Mouse (Mus musculus) stomach, embryonic 14.5 days (tissue): ENCODE data around the gene Gucd1. TPM values are rescaled to one million over a fixed set of nuclear protein-coding genes. Genes with fewer than 3 reads are reported as not detected.
A peak's percentile ranks its signal among the peaks of the same experiment; 100 is the strongest.

Source experiments
- ATAC-seq: fragments of 200-750 bp; cut with Nextera tagmentation; 2 replicates; pipeline ENCODE4 v1.8.0; 2017; ENCODE audit warnings: low read depth, moderate TSS enrichment; ENCODE audit not compliant: insufficient number of reproducible peaks, insufficient read depth, low FRiP score
- H3K27ac ChIP-seq: fragments of 300-500 bp; sonication (generic); 2 replicates; pipeline ENCODE4 v1.5.1; 2014; ENCODE audit warnings: mild to moderate bottlenecking, low read length, moderate library complexity, mixed read lengths
- H3K27me3 ChIP-seq: fragments of 300-500 bp; sonication (generic); 2 replicates; pipeline ENCODE4 v1.6.1; 2014; ENCODE audit warnings: low read length, control low read depth, mixed read lengths; ENCODE audit not compliant: control insufficient read depth, insufficient read depth
- H3K36me3 ChIP-seq: fragments of 300-500 bp; sonication (generic); 2 replicates; pipeline ENCODE4 v1.6.1; 2014; ENCODE audit warnings: mild to moderate bottlenecking, control low read depth, low read length, moderate library complexity, mixed read lengths; ENCODE audit not compliant: control insufficient read depth, insufficient read depth
- H3K4me1 ChIP-seq: fragments of 300-500 bp; sonication (generic); 2 replicates; pipeline ENCODE4 v1.6.1; 2014; ENCODE audit warnings: low read length, control low read depth, mixed read lengths; ENCODE audit not compliant: control insufficient read depth, insufficient read depth
- H3K4me2 ChIP-seq: fragments of 300-500 bp; sonication (generic); replicated peaks from 2 replicates; pipeline ENCODE4 v1.6.1; 2014; ENCODE audit warnings: low read depth, low read length, control low read depth
- H3K4me3 ChIP-seq: fragments of 300-500 bp; sonication (generic); 2 replicates; pipeline ENCODE4 v1.5.1; 2014; ENCODE audit warnings: low read depth, low read length, control low read depth
- H3K9ac ChIP-seq: fragments of 300-500 bp; sonication (generic); replicated peaks from 2 replicates; pipeline ENCODE4 v1.6.1; 2014; ENCODE audit warnings: low read depth, mild to moderate bottlenecking, control low read depth, low read length, moderate library complexity, mixed read lengths
- H3K9me3 ChIP-seq: fragments of 300-500 bp; sonication (generic); 2 replicates; pipeline ENCODE4 v1.6.1; 2016; ENCODE audit warnings: low read depth, low read length, control low read depth; ENCODE audit not compliant: control insufficient read depth
- WGBS: fragments of 180-500 bp; shearing (Covaris S2); extraction: QIAGEN DNeasy Blood & Tissue Kit; methylation state at CpG from one replicate; pipeline ENCODE4 v1.1.7; 2014; 5-methylcytosine and 5-hydroxymethylcytosine counted together
- polyA plus RNA-seq: library from polyadenylated mRNA; unstranded; fragments of >200 nt; fragmentation: Nextera tagmentation; extraction: Ambion mirVana; gene quantifications from 2 replicates; pipeline ENCODE4 v1.2.1, GENCODE M21; 2014

The Gucd1 gene
- polyA plus RNA-seq, 1 experiment from 2014 or later = 29.9 TPM

DNA sequence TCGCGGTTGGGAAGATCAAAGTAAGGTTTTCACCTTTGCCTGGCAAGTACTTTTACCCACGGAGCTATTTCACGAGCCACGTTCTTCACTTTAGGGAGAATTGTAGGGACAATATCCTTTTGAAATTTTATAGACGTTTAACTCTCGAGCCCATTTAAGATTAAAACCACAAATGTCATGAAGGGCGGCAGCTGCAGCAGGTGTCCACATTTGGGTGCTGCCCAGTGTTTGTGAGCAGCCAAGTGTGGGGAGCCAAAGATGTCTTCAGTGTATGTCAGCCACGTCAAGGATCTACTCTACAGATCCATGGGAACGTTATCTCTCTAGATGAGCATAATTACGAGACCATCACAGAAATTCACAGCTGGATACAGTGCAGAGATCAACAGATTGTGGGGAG is 70.3 kb downstream of the Gucd1 start:
- Histone ChIP-seq H3K9ac (no peak overlapping the region), H3K27me3 (no peaks in the 10 kb centered on the region), H3K4me1 (peaks cover 13% of the 10 kb centered on the region; the same call in 1 of the 2 replicates), H3K4me3 (no peak overlapping the region), H3K36me3 (no peaks in the 10 kb centered on the region), H3K4me2 (no peak overlapping the region), H3K9me3 (no peaks in the 10 kb centered on the region), H3K27ac (no peak overlapping the region)
- no peak for ATAC-seq
- WGBS = 85% methylated on average over 11 of the region's 11 CpGs

DNA sequence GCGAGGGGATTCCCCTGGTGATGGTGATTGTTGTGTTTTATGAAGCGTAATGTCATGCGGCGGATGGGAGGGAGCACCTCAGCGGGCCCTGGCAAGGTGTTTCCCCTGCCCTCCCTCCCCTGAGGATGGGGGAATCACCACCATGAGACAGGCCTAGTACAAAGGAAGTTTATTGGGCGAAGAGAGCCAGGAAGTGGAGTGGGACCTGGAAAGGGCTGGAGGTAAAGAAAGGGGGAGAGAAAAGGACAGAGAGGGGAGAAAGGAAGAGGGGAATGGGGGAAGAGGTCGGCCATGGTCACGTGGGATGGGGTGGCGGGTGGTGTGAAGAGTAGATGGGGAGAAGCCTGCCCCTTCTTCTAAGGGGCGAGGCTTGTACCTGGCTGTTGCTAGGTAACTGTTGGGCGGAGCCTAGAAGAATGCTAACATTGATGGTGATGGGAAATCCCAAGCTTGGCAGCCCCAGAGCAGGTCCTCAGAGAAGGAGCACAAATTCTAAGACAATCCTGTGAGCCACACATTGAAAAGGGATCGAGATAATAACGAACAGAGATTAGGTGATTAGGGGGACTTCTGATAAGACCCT is 71.2 kb downstream of the Gucd1 start:
- Histone ChIP-seq H3K4me1 (peaks cover 13% of the 10 kb centered on the region; the same call in 1 of the 2 replicates), H3K9ac (no peak overlapping the region), H3K27ac (no peak overlapping the region), H3K27me3 (no peaks in the 10 kb centered on the region), H3K36me3 (no peaks in the 10 kb centered on the region), H3K9me3 (no peaks in the 10 kb centered on the region), H3K4me2 (no peak overlapping the region), H3K4me3 (no peak overlapping the region)
- WGBS = 63% methylated on average over 13 of the region's 13 CpGs
- ATAC-seq = no peak

DNA sequence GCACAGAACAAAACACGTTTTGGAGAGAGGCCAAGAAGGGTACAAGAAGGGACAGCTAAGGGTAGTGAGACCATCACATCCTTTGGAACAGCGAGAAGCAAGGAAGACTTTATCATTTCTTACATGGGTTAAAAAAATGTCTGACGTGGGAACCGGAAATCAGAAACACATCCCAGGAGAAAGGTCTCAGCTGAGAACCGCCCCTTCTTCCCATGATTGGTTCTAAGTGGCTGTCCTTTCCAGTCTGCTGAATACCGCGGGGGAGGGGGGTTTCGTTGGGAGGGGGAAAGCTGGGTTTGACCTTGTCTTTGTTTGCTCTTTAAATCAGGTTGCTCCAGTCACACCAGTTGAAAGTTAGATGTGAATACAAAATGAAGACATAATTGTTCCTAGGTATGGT is 72.7 kb downstream of the Gucd1 start:
- peak overlapping the region; percentile 34; the same call in 1 of the 2 replicates for H3K27ac ChIP-seq
- no peak overlapping the region for H3K4me2 ChIP-seq
- H3K9me3 ChIP-seq = no peaks in the 10 kb centered on the region
- peaks cover 10% of the 10 kb centered on the region; the same call in 1 of the 2 replicates for H3K4me1 ChIP-seq
- WGBS = 45% methylated on average over 8 of the region's 8 CpGs
- no peak overlapping the region for H3K4me3 ChIP-seq
- H3K27me3 ChIP-seq = no peaks in the 10 kb centered on the region
- ATAC-seq = no peak
- H3K36me3 ChIP-seq = no peaks in the 10 kb centered on the region
- H3K9ac ChIP-seq = no peak overlapping the region

DNA sequence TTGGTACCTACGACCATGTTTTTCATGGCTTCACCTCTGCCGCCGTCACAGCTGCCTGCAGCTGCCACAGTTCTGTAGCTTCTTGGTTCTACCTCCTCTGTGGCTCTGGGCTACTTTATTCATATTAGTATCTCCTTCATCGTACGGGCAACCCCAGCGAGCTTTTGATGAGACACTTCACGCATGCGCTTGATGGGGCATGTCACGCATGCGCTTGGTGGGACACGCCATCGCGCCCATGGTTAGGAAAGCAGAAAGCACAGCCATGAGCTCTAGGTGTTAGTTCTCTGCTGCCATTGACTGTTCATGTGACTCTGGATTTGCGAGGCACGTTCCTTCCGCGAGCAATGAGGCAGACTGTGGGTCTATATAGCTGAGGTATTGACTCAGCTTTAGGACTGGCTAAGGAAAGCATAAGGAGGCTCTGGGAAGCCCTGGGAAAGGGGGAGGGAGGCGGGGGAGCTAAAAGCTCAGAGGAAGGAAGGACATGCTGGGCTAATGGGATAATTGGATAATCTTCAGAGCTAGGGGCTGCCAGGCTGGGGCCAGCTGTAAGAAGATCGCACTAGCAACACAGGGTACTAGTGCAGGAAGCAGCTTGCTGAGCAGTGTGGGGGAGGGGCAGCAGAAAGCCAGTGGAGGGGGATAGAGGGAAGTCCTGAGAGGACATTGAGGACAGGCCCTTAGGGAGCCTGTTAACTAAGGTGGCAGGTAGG is 73.5 kb downstream of the Gucd1 start:
- Histone ChIP-seq H3K4me1 (peaks cover 10% of the 10 kb centered on the region; the same call in 1 of the 2 replicates), H3K9ac (no peak overlapping the region), H3K9me3 (no peaks in the 10 kb centered on the region), H3K4me3 (no peak overlapping the region), H3K27ac (peak overlapping the region; percentile 1; the same call in 1 of the 2 replicates), H3K4me2 (no peak overlapping the region), H3K36me3 (no peaks in the 10 kb centered on the region), H3K27me3 (no peaks in the 10 kb centered on the region)
- peak; percentile 57; the same call in 1 of the 2 replicates for ATAC-seq
- 72% methylated on average over 19 of the region's 19 CpGs for WGBS

DNA sequence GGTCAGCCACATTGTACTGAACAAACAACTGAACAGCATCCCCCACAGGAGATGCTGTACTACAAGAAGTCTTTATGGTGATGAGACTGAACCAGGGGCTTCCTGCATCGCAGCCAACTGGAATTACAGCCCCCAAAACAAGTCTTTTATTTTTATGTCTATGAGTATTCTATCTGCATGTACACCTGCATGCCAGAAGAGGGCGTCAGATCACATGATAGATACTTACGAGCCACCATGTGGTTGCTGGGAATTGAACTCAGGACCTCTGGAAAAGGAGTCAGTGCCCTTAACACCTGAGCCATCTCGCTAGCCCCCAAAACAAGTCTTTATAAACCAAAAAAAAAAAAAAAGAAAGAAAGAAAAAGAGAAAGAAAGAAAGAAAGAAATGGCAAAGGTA is 74.8 kb downstream of the Gucd1 start:
- Histone ChIP-seq H3K4me1 (peaks cover 10% of the 10 kb centered on the region; the same call in 1 of the 2 replicates), H3K36me3 (no peaks in the 10 kb centered on the region), H3K27me3 (no peaks in the 10 kb centered on the region), H3K4me3 (no peak overlapping the region), H3K9ac (no peak overlapping the region), H3K27ac (no peak overlapping the region), H3K4me2 (no peak overlapping the region), H3K9me3 (no peaks in the 10 kb centered on the region)
- 79% methylated on average over 4 of the region's 4 CpGs for WGBS
- no peak for ATAC-seq

DNA sequence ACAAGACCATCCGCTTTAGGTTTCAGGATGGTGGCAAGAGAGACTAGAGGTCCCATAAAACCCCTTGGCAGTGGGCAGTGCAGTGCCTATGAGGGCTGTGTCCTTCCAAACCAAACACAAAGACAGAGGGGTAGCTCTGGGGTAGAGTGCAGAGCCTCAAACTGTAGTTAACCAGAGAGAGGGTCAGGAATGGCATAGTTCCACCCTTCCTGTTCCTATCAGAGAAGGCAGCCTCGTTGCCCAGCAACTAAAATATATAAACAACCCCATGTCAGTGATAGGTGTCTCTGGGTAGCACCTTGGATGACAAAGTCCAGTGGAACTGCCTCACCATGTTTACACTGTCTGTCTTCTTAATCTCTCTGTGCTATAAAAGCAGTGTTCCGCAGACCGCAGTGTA is 76.0 kb downstream of the Gucd1 start:
- H3K36me3 ChIP-seq = no peaks in the 10 kb centered on the region
- no peak overlapping the region for H3K27ac ChIP-seq
- H3K4me2 ChIP-seq = no peak overlapping the region
- ATAC-seq = peak; percentile 17; the same call in 1 of the 2 replicates
- H3K27me3 ChIP-seq = no peaks in the 10 kb centered on the region
- H3K4me3 ChIP-seq = no peak overlapping the region
- H3K4me1 ChIP-seq = peaks cover 10% of the 10 kb centered on the region; the same call in 1 of the 2 replicates
- 42% methylated on average over 4 of the region's 4 CpGs for WGBS
- H3K9ac ChIP-seq = no peak overlapping the region
- no peaks in the 10 kb centered on the region for H3K9me3 ChIP-seq

DNA sequence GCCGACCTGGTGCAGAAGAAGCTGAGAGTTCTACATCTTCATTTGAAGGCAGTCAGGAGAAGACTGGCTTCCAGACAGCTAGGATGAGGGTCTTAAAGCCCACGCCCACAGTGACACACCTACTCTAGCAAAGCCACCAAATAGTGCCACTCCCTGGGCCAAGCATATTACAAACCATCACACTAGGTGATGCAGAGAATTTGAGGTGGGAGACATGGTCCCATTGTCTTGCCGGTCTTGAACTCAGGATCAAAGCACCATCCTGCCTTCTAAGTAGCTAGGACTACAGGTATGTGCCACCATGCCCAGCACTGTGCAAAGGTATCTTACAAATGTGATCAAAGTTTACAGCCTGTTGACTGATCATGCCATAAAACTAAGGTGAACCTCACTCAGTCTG is 77.0 kb downstream of the Gucd1 start:
- peaks cover 10% of the 10 kb centered on the region; the same call in 1 of the 2 replicates for H3K4me1 ChIP-seq
- no peak overlapping the region for H3K4me3 ChIP-seq
- no peak overlapping the region for H3K27ac ChIP-seq
- no peaks in the 10 kb centered on the region for H3K36me3 ChIP-seq
- no peak for ATAC-seq
- H3K27me3 ChIP-seq = no peaks in the 10 kb centered on the region
- H3K4me2 ChIP-seq = no peak overlapping the region
- WGBS = 88% methylated on average over 3 of the region's 3 CpGs
- H3K9ac ChIP-seq = no peak overlapping the region
- H3K9me3 ChIP-seq = no peaks in the 10 kb centered on the region

DNA sequence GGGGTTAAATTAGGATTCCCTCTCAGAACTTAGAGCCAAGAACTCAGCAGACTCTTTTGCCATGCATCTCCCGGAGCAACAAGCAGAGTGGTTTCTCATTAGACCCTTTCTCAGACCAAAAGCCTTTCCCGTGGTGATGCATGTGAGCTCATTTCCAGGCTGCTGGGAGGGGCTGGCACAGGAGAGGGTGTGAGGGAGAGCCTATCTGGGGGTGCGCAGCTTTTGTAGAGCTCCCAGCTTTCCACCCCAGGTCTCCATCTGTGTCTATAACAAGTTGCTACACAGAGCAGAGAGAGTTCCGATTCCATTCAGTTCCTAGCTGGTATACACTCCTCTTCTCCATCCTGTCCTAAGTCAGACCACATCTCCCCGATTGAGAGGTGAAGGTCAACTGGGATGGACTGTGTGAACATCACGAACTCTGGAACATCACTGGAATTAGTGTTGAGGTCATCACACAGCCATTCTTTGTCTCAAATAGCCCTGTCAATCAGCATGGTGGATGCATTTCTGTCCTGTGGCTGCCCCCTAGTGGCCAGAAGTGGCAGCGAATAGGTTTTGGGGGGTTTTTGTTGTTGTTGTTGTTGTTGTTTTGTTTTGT is 78.5 kb downstream of the Gucd1 start:
- Histone ChIP-seq H3K9ac (no peak overlapping the region), H3K36me3 (no peaks in the 10 kb centered on the region), H3K27me3 (no peaks in the 10 kb centered on the region), H3K4me3 (no peak overlapping the region), H3K4me1 (peaks cover 5% of the 10 kb centered on the region; the same call in 1 of the 2 replicates), H3K4me2 (no peak overlapping the region), H3K9me3 (no peaks in the 10 kb centered on the region), H3K27ac (no peak overlapping the region)
- ATAC-seq = no peak
- WGBS = 47% methylated on average over 7 of the region's 7 CpGs
